Mouse (Mus musculus): ENCODE results near the gene Podxl.

Podxl gene

GRCm38 (mm10) chr6:31522478-31522877, 41.3 kb downstream of the Podxl start:
- no peak for DNase-seq

DNA sequence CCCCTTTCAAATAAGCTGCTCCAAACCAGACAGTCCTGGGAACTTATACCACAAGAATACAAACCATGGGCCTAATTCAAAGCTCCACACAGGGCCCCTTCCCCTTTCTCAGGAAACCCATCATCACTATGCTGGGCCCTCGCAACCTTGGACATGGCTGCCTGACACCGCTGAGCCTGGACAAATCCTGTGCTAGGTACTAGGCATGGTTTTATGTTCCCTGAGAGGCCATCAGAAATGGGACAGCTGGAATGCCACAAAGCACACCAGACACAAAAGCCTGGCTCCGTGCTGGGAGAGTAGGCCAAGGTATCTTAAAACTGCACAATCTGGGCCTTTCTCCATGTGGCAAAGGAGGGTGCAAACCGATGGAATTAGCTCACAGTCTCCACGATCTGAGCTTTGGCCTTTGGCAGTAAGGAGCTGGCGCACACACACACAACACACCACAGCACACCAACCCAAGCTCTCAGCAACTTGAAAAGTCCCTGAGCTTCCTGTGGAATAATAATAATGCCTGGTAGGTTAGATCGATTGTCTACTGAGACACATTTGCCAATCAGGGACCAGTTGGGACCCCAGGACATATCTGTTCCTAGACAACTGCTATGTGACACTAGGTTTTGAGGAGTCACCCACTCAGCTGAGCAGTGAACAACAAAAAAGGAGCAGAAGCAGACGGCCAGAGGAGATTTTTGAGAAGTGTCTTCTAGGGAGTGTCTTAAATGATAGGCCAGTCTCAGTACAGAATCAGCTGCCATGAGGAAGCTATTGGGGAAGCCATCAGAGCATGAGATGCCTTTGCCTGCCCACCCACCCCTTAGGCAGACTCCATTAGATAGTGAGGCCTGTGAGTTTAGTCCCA, 42.1 kb downstream of the Podxl start:
- DNase-seq, result no peak

DNA sequence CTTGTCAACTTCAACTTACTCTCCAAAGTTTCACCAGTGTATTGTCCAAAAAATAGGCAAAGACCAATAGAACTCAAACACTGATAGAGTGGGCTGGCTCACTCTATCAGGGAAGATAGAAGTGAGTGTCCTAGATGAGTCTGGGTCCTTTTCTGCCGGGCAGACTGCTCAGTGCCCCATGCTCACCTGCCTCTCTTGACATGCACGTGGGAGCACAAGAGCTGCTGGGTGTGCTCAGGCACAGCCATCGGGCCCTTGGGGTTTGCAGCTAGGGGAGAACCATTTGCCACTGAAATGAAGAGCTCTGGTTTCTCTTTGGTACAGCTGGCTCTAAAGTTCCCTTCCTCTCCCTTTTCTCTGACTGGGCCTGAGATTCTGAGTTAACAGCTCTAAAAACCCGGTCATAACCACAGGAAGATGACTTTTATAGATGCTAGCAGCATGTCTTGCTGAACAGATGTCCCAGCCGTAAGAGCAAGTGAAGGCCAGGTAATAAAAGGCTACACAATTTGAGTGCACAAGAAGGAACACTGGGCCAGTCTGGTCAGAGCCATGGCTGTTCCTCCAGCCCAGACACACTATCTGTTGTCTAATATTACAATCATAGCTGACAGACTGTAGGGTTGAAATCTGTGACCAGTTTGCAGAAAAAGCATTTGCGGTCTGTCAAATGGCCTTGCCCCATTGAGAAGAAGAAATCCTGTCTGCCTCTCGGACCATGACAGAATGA, 43.1 kb downstream of the Podxl start:
- no peak for DNase-seq

DNA sequence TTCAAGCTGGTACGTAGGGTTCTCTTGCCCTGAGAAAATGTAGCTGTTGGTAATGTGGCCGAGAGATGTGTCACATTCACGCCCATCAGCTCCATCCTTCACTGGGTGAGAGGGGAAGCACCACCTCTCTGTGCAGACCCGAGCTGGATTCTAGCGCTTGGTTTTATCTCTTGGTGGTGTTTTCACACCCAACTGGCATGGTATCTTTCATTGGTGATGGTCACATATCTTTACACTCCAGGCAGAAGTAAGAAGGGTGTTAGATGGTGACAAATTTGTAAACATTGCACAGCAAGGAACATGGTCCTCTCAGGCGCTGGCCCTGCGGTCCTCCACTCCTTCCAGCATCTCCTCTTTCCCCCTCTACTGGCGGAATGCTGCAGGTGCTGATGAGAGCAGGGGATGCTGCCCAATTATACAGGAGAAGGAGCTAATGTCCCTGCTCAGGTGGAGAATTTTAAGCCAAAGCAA, 44.7 kb downstream of the Podxl start:
- peak; percentile 45 to 53 for DNase-seq

DNA sequence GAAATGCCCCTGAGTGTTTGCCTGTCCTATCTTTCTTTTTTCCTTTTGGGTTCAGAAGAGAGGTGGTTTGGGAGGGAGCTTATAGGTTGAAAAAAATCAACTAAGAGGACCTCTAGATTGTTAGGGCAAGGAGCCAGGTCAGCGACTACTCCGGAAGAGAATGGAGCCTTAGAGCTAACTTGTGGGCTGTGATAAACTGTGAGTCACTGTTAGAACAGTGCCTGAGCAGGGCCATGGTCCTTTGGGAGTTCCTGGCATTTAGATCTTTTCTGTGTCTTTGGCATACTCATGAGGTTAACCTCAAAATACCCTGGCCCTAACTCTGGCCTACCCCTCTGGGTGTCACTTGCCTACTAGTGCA, 45.5 kb downstream of the Podxl start:
- DNase-seq, result peak; percentile 49 to 63

- peak in 1 of 2 experiments; percentile 32 for DNase-seq
Measured at GRCm38 (mm10) chr6:31517681-31518337, 46.0 kb downstream of the Podxl start.

- no peak for DNase-seq
Measured at GRCm38 (mm10) chr6:31513726-31514125, 50.1 kb downstream of the Podxl start.

DNA sequence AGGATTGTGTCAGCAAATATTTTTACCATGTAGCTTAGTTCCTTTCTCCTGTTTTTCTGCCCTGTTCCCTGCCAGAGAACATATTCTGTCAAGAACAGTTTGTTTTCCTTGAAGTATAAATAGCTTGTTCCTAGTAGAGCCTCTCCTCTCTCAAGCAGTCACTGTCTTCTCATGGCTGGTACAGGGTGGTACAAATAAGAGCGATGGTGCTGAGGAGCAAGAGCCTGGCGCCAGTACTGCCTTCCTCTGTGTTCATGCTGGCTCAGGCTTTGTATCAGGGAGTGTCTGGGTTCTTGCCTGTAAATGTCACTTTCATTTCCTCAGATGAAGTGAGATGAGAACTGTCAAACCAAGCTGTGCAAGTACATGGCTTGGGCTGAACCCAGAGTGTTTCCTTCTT, 61.2 kb downstream of the Podxl start:
- DNase-seq, result no peak

DNA sequence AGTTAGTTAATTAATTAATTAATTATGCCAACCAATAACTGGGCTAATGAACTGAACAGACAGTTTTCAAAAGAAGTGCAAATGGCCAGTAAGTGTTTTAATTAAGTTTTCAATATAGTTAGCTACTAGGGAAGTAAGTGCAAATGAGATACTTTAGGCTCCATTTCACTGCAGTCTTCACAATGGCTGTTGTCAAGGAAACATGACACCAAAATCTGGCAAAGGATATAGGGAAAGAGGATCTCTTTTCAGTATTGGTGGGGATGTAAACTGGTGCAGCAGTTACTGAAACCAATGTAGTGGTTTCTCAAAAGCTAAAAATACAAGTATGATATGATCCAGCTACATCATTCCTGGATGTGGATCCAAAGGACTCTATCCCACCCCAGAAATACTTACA, 63.1 kb downstream of the Podxl start:
- DNase-seq, result no peak

GRCm38 (mm10) chr6:31500260-31500659, 63.5 kb downstream of the Podxl start:
- no peak for DNase-seq

- DNase-seq, result no peak
Measured at GRCm38 (mm10) chr6:31499836-31500235, 63.9 kb downstream of the Podxl start.

- no peak for DNase-seq
Measured at GRCm38 (mm10) chr6:31496227-31496626, 67.6 kb downstream of the Podxl start.

DNA sequence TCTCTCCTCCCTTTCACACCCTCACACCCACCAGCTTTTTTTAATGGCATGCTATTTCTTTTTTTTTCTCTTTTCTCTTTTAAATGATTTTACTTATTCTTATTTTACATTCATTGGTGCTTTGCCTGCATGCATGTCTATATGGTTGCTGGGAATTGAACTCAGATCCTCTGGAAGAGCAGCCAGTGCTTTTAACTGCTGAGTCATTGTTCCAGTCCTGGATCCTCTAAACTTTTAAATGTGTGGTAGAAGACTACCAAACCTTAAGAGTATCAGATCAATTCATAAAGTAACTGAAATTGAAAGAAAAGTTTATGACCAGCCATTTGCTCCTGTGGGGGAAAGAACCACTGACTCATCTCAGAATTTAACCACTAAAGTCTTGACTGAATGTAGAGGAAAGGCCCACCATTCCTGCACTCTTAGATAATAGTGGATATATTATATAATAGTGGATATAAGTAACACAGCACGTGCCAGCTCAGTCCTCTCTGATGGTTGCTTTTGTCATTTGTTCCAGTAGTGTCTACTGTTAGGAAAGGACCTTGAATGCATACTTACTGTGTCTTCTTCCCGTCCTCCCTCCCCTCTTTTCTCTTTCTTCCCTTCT, 68.6 kb downstream of the Podxl start:
- no peak for DNase-seq

GRCm38 (mm10) chr6:31489950-31490349, 73.8 kb downstream of the Podxl start:
- DNase-seq, result no peak

DNA sequence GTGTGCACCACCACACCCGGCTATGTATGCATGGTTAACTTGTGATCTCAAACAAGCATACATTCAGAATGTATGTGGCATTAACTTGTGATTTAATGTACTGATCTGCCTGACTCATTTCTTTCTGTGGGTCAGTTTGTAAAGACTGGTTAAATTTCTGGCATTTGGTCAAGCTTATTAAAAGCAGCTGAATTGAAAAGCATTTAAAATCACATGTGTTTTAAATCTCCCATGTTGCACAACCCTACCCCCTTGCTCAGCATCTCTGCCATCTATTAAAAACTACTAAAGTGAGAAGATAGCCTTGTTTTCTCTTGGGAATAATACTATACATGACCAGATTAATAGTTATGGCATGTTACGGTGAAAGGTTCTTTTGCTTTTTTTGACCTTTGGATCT, 77.2 kb downstream of the Podxl start:
- DNase-seq, result no peak

DNA sequence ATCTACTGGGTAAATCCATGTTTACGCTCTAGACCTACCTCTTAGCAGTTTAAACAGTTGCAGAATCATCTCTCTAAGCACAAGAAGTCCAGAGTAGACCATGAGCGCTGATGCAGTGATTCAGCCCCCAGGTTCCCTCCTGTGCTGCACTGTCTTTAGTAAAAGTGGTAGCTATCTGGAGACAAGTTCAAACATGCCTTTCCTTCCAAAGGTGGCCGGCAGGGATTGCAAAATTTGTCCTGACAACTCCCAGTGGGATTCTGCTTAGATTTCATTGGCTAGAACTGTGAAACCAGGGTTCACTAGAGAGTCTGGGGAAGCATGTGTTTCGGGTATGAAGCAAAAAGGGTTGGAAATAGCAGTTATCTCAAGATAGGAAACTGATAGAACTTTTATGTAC, 83.8 kb downstream of the Podxl start:
- DNase-seq, result no peak

- DNase-seq, result no peak
Measured at GRCm38 (mm10) chr6:31478221-31478620, 85.6 kb downstream of the Podxl start.
